Mouse (Mus musculus): ENCODE results near the gene Rep15.
A peak's percentile ranks its signal among the peaks of the same experiment; 100 is the strongest.

Gene Rep15

DNA sequence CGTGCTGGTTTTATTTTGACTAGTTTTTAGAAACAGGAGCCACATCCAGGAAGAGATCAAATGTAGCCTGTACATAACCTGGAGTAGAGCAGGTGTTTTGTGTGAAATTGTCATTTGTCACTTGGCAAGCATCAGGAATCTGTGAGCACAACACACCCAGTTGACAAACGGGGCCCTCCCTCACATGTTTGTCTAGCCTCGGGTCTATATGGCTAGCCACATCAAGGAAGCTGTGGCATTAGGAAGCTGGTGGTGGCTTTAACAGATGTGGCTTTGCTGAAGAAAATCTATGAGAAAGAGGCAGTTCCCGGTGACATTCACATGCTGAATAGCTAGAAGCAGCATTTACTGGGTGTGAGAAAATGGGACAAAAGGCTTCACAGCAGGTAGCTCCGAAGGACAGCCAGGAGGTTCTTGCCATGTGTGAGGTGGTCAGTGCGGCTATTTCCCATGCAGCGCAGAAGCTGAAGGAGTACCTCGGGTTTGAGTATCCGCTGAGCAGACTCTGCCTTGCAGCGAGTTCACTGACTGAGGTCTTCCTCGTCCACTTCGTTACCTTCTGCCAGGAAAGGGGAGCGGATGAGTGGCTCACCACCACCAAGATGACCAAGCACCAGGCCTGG lies at the start of gene Rep15:
Rep15 (plus strand) TSS at position 282 of the 623 bp plus-strand sequence.
- DNase-seq: no peak

- DNase-seq: no peak
These were observed 47.8 kb upstream of the Rep15 start for GRCm38 (mm10) chr6:146984569-146984968.

DNA sequence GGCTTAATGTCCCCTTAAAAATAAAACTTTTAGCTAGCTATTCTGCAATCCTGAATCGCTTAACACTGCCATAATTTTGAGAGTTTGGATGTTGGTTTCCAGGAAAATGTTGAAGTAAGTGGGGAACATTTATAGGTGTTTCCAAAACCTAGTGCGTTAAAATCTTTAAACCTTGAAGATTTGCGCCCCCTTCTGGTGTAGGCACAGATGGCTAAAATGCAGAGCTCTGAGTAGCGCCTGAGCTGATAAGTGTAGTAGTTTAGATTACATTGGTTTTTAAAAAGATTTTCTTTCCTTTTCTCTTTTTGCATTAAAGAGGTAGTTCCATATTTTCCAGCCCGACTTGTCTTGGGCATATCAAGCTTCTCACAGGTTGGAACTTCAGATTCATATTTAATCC lies 38.1 kb upstream of the Rep15 start:
- peak; percentile 86 for DNase-seq

GRCm38 (mm10) chr6:146995391-146995790 lies 37.0 kb upstream of the Rep15 start:
- no peak for DNase-seq

DNA sequence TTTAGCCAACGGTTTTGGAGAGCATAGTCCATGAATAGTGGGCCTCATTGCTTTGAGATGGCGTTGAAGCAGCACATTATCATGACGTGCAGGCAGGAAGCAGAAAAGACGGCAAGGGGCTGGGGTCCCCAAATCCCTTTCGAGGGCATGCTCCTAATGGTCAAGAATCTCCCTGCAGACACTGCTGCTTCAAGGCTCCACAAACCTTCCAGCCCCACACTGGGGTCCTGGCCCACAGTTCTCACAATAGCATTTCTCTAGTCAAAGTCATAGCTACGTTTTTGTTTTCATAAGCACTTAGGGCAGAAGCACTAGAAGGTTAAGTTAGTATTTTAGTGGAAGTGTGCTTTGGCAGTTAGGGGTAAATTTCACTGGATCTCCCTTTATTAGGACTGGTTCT lies 36.5 kb upstream of the Rep15 start:
- no peak for DNase-seq

GRCm38 (mm10) chr6:146997006-146997405 lies 35.4 kb upstream of the Rep15 start:
- no peak for DNase-seq

- no peak for DNase-seq
These were observed 33.7 kb upstream of the Rep15 start for GRCm38 (mm10) chr6:146998710-146999109.

DNA sequence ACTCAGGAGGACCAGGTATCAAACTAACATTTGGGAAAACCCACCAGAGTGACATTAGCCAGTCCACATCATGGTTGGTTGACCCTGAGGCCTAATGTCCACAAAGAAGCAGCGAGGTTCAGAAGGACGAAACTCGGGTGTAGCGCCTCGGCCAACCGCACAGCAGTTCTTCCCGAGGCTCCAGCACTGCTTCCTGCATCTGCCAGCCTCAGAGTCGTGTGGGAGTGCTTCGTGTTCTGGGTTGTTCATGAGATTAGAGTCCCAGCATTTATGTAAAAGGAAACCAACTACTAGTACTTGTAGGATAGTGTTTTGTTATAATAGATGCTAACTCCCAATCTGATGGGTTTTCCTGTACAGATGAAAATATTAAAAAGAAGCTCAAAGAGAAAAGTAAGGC lies 33.1 kb upstream of the Rep15 start:
- DNase-seq: no peak

- no peak for DNase-seq
These were observed 32.6 kb upstream of the Rep15 start for GRCm38 (mm10) chr6:146999755-147000154.

- peak; percentile 65 for DNase-seq
These were observed 24.2 kb upstream of the Rep15 start for GRCm38 (mm10) chr6:147008148-147008547.

DNA sequence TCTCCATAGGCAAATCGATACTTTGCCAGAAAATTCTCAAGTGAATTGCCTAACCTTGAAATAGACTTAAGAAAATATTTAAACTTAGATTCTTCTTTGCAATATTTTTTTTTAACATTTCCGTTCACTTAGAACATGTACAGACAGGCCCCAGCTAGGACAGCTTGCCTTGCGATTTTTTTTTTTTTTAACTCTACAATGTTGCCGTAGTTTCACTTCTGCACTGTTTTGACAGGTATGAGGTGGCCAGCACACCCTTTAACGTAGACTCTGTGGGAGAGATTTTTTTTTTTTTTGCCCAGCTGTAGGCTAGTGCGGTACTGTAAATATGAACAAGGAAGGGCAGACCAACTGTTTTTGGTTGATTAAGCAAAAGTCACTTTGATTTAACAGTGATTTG lies 22.0 kb upstream of the Rep15 start:
- no peak for DNase-seq

DNA sequence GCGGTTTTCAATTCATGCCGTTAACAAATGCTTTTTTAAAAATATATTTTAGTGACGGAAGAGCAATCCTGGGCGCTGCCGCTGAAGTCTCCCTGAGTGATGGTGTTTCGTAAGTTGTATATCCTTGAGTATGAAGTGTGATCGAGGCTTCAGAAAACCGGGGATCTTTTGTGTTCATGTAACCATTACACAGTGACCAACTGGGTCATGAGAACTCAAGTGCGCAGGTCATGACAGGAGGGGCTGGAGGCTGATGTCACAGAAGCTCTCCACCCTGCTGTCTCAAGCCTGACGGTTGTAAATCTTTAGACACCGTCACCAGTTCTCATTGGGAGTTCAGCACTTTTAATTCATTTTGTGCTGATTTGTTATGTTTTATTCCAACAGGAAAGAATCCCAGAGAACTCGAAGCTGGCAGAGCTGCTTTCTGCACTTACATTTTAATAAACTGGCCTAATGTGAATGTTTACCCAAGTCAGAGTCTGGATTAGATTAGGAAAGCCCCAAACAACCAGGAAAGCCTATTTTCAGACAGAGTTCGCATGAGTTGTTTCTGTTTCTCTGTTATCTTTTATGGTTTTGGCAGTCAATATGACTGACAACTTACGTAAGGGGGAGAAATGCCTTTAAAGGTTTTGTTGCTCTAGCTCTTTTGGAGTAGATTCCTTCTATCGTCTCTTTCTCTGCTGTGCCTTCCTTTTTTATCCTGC lies 21.4 kb upstream of the Rep15 start:
- no peak for DNase-seq

GRCm38 (mm10) chr6:147011555-147011954 lies 20.8 kb upstream of the Rep15 start:
- DNase-seq: no peak

- peak; percentile 64 for DNase-seq
These were observed 20.4 kb upstream of the Rep15 start for GRCm38 (mm10) chr6:147011977-147012376.

GRCm38 (mm10) chr6:147013546-147013945 lies 18.8 kb upstream of the Rep15 start:
- DNase-seq: no peak

DNA sequence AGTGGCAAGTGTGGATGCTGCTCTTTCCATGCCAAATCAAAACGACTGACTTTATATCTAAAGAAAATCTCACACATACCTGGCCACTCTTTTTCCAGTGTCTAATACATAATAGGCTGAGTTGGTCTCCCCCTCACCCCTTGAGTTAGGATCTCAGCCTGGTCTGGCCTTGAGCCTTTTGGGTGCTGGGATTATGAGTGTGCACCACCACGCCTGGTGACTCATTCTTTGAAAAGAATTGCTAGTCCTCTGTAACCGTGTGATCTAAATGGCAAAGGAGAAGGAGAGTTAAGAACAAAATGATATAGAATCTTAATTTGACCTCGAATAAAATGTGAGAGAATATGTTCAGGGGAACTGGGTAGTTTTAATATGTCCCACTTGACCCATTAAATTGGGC lies 14.5 kb upstream of the Rep15 start:
- no peak for DNase-seq

GRCm38 (mm10) chr6:147018364-147018763 lies 14.0 kb upstream of the Rep15 start:
- no peak for DNase-seq

GRCm38 (mm10) chr6:147021181-147021580 lies 11.2 kb upstream of the Rep15 start:
- DNase-seq: no peak

- DNase-seq: no peak
These were observed 9.8 kb upstream of the Rep15 start for GRCm38 (mm10) chr6:147022375-147023132.

- no peak for DNase-seq
These were observed 9.3 kb upstream of the Rep15 start for GRCm38 (mm10) chr6:147023133-147023395.

DNA sequence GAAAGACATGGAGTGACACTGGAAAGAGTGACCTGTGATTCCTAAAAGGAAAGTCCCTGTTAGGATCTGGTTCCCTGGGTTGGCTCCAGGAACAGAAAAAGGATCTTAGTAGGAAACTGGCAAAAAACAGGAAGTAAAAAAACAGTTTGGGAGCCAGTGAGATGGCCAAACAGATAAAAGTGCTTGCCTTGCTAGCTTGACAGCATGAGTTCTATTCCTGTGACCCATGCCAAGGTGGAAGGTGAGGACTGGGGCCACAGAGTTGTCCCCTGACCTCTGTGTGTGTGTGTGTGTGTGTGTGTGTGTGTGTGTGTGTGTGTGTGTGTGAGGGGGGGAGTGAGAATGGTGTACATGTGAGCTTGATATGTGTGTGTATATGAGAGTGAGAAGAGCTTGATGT lies 8.8 kb upstream of the Rep15 start:
- DNase-seq: no peak

- no peak for DNase-seq
These were observed 7.6 kb upstream of the Rep15 start for GRCm38 (mm10) chr6:147024761-147025160.

- DNase-seq: no peak
These were observed 4.0 kb upstream of the Rep15 start for GRCm38 (mm10) chr6:147028396-147028795.

DNA sequence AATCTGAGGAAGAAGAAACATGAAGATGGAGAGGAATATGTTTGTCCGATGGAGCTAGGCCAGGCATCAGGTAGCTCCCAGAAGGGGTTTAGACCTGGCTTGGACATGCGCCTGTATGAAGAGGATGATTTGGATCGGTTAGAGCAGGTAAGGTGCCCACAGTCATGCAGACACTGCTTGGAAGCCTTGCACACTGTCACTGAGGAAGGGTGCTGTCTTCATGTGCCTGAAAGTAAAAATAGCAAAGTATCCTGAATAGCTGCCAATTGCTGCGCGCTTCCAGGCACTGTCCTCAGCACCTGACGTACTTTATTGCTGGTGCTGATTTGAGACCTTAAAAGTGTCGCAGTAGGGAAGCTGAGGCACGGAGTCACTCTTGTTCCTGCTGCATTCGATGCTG lies 2.8 kb upstream of the Rep15 start:
- no peak for DNase-seq
